Mouse (Mus musculus): ENCODE measurements around the gene Mical2.

DNA sequence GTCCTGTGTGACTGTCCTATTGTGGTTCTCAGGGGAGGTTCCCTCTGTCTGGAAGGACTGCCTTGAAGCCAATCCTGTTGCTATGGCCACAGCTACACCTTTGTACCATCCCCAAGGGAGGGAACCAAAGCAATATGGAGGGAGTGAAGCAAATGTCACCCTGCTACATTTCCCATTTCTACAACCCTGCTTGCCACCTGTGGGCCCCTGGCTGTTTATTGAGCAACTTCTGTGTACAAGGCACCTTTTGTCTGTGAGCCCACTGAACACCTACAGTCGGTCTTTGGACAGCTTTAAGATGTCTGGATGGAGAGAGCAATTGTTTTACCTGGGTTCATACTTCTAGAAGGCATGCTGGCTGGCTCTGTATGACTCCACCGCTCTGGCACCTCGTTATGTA is 46.0 kb downstream of the Mical2 start:
- TF ChIP-seq CTCF (IDR thresholded peaks at IDR 0.05; ENCODE audit: extremely low read depth, insufficient read length, insufficient replicate concordance, low read depth, low read length): no peak
- TF ChIP-seq POLR2A (IDR thresholded peaks at IDR 0.05; ENCODE audit: low read depth, low read length): no peak
